Mouse (Mus musculus): ENCODE measurements at regions not wholly inside any gene's neighbourhood (a gene's known extent, or its start where the extent isn't known, plus 50 kb on each side); places are given as distances from the start of the nearest gene placed in this dataset.

GRCm38 (mm10) chr19:60040721-60041120 is 97.3 kb upstream of the Rab11fip2 start:
- no peak for TF ChIP-seq CTCF (IDR thresholded peaks at IDR 0.05; ENCODE audit: low read depth, low read length)
- TF ChIP-seq EP300 (IDR thresholded peaks at IDR 0.05; ENCODE audit: insufficient read depth, low read depth, low read length): no peak
- no peak for TF ChIP-seq POLR2A (IDR thresholded peaks at IDR 0.05; ENCODE audit: insufficient read depth, low read length)
